Mouse (Mus musculus): ENCODE results near the gene Ly6g5c. TPM values are rescaled to one million over a fixed set of nuclear protein-coding genes. Genes with fewer than 3 reads are reported as not detected.

The Ly6g5c gene
- polyA plus RNA-seq, 1 experiment from 2014 or later = not detected

DNA sequence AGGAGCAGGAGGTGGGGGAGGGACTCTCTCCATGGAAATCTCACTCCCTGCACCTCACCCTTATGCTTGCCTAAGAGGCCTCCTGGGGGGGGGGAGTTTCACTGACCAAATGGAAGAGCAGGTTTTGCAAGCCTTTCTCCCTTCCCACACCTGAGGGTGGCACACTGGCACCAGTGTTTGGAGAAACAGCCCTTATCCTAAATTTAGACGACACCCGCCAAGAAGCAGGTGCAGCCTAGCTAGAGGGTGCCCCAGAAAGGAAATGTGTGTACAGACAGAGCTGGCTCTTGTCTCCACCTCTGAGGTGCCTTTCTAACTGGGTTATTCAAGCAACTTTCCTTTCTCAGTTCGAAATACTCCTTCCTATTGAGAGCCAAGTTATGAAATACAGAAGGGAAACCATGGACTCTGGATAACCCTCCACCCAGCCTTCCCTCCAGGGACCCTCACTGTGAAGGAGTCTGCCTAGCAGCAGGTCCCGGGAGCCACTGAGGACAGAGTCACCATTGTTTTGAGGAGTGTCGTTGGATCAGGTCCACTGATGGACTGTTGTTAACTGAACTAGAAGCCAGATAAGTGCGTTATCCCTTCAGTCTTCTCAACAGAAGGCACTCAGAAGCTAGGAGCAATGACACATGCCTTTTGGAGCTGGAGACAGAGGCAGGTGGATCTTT, 37.4 kb upstream of the Ly6g5c start:
- 38% methylated on average over 6 of the region's 6 CpGs for WGBS
- no peak overlapping the region for H3K4me2 ChIP-seq (replicated peaks; ENCODE audit: low read depth)

DNA sequence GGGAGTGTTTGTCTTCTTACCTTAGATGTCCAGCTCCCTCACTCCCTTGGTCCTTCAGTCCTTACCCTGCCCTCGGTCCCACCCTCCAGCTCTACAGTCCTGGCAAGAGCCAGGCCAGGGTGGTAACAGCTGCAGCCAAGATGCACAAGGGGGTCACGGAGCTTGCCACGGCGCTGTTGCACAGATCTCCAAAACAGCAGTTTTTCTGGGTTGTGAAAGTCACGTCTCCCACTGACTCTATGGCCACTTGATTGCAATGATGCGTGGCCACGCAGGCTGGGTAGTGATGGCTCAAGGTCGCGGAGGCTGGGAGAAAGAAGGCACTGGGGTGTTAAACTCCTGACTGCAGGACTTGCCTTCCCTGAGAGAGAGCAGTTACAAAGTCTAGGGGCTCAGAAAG, 36.6 kb upstream of the Ly6g5c start:
- Histone ChIP-seq H3K4me3 (ENCODE audit: low read depth, low read length) (no peak overlapping the region), H3K27me3 (replicated peaks; ENCODE audit: control insufficient read depth, insufficient read depth, low read length) (0 out of 2 replicates have a peak, but pooled peaks cover 7% of the 10 kb centered on the region), H3K9me3 (ENCODE audit: control insufficient read depth) (no peaks in the 10 kb centered on the region), H3K27ac (ENCODE audit: low read depth, low read length) (no peak overlapping the region), H3K9ac (ENCODE audit: low read depth, low read length) (no peak overlapping the region), H3K36me3 (ENCODE audit: control insufficient read depth, insufficient read depth) (no peaks in the 10 kb centered on the region), H3K4me2 (replicated peaks; ENCODE audit: low read depth) (no peak overlapping the region), H3K4me1 (replicated peaks; ENCODE audit: control insufficient read depth, insufficient read depth, low read length) (no peaks in the 10 kb centered on the region)
- no peak for ATAC-seq
- 75% methylated on average over 9 of the region's 9 CpGs for WGBS
- TF ChIP-seq CTCF (IDR thresholded peaks at IDR 0.05; ENCODE audit: low read depth) = no peak

More for the DNA sequence above, 37.4 kb upstream of the Ly6g5c start:
- Histone ChIP-seq H3K4me1 (replicated peaks; ENCODE audit: control insufficient read depth, insufficient read depth, low read length) (no peaks in the 10 kb centered on the region), H3K9me3 (ENCODE audit: control insufficient read depth) (no peaks in the 10 kb centered on the region), H3K9ac (ENCODE audit: low read depth, low read length) (no peak overlapping the region), H3K36me3 (ENCODE audit: control insufficient read depth, insufficient read depth) (no peaks in the 10 kb centered on the region), H3K27ac (ENCODE audit: low read depth, low read length) (no peak overlapping the region), H3K27me3 (replicated peaks; ENCODE audit: control insufficient read depth, insufficient read depth, low read length) (peaks cover 7% of the 10 kb centered on the region; the same call in 1 of the 2 replicates), H3K4me3 (ENCODE audit: low read depth, low read length) (no peak overlapping the region)
- ATAC-seq = no peak
- TF ChIP-seq CTCF (IDR thresholded peaks at IDR 0.05; ENCODE audit: low read depth) = no peak

DNA sequence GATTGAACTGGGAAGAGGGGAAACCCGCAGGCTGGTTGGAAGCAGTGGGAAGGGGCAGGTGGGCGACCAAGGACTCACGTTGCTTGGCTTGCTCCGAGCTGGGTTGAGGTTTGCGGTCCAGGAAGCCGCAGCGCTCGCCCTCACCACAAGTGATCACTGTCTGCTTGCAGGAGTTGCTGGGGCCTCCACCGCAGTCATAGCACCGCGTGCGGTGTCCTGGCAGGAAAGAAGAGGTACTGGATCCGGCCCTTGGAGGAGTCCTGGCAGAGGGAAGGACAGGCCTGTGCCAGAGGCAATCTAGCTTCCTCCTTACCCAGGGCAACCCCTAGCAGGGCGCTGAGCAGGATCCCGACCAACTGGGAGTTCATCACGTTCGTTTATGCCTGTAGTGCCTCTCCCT, 34.0 kb upstream of the Ly6g5c start:
- no peaks in the 10 kb centered on the region for H3K36me3 ChIP-seq (ENCODE audit: control insufficient read depth, insufficient read depth)
- H3K4me2 ChIP-seq (replicated peaks; ENCODE audit: low read depth) = peak overlapping the region; percentile 27
- H3K27ac ChIP-seq (ENCODE audit: low read depth, low read length) = no peak overlapping the region
- no peak for ATAC-seq
- H3K4me3 ChIP-seq (ENCODE audit: low read depth, low read length) = no peak overlapping the region
- no peaks in the 10 kb centered on the region for H3K27me3 ChIP-seq (replicated peaks; ENCODE audit: control insufficient read depth, insufficient read depth, low read length)
- TF ChIP-seq CTCF (IDR thresholded peaks at IDR 0.05; ENCODE audit: low read depth) = no peak
- WGBS = 29% methylated on average over 17 of the region's 17 CpGs
- H3K4me1 ChIP-seq (replicated peaks; ENCODE audit: control insufficient read depth, insufficient read depth, low read length) = peaks cover 9% of the 10 kb centered on the region; the same call in 1 of the 2 replicates
- H3K9me3 ChIP-seq (ENCODE audit: control insufficient read depth) = no peaks in the 10 kb centered on the region
- H3K9ac ChIP-seq (ENCODE audit: low read depth, low read length) = no peak overlapping the region

DNA sequence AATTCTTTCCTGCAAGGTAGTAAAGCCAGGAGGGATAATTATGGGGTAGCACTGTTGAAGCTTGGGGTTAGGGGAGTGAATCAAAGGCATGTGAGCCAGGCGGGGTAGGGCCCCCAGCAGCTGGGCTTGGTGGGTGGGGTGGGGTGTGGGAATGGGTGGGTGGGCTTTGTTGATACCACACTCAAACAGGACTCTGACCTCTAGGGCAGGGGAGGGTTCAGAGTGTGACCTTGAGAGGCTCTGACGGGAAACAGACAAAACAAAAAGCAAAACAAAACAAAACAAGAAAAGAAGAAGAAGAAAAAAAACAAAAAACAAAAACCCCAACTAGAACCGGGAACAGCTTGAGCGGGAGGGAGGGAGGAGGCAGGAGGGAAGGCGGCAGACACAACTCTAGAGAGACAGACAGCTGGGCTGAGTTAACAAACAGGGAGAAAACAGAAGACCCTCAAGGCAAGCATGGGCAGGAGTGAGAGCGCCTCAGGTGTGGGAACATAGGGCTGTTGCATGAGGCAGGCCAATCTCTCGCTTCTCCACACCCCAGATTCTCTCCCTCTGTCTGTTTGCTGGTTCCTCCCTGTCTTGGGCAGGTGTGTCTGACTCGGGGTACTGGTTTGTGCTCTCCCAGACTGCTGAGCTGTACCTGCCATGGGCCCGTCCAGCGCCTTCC, 31.4 kb upstream of the Ly6g5c start, which contains the start of gene Ly6g6e:
Gene Ly6g6e (plus strand): TSS at position 396 of the 670 bp plus-strand sequence.
- H3K36me3 ChIP-seq (ENCODE audit: control insufficient read depth, insufficient read depth) = no peaks in the 10 kb centered on the region
- peak within 1 kb of the TSS; percentile 22; the same call in 1 of the 2 replicates for H3K27ac ChIP-seq (ENCODE audit: low read depth, low read length)
- H3K27me3 ChIP-seq (replicated peaks; ENCODE audit: control insufficient read depth, insufficient read depth, low read length) = no peaks in the 10 kb centered on the region
- peaks cover 11% of the 10 kb centered on the region; the same call in 1 of the 2 replicates for H3K4me1 ChIP-seq (replicated peaks; ENCODE audit: control insufficient read depth, insufficient read depth, low read length)
- no peak for ATAC-seq
- WGBS = 21% methylated on average over 9 of the region's 10 CpGs
- H3K4me2 ChIP-seq (replicated peaks; ENCODE audit: low read depth) = peak within 1 kb of the TSS; percentile 61
- no peak for TF ChIP-seq CTCF (IDR thresholded peaks at IDR 0.05; ENCODE audit: low read depth)
- peak within 1 kb of the TSS; percentile 44 for H3K9ac ChIP-seq (ENCODE audit: low read depth, low read length)
- no peaks in the 10 kb centered on the region for H3K9me3 ChIP-seq (ENCODE audit: control insufficient read depth)
- H3K4me3 ChIP-seq (ENCODE audit: low read depth, low read length) = peak within 1 kb of the TSS; percentile 23

DNA sequence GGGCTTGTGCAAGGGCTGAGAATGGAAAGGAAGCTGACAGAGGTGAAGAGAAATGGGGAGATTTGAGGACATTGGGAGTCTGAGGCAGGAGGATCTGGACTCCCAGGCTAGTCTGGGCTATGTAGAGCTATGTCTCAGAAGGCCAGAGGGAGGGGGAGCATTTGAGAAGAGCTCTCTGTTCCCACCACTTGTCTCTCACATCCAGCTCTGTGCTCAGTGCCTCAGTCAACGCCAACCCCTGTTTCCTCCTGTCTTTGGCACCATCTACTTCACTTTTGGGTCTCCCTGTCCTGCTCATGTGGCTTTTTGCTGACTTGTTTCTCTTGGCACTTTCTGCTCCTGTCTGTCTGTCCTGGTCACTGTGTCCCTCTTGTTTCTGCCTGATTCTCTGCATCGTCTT, 30.8 kb upstream of the Ly6g5c start:
- H3K27me3 ChIP-seq (replicated peaks; ENCODE audit: control insufficient read depth, insufficient read depth, low read length) = no peaks in the 10 kb centered on the region
- peaks cover 11% of the 10 kb centered on the region; the same call in 1 of the 2 replicates for H3K4me1 ChIP-seq (replicated peaks; ENCODE audit: control insufficient read depth, insufficient read depth, low read length)
- H3K9me3 ChIP-seq (ENCODE audit: control insufficient read depth) = no peaks in the 10 kb centered on the region
- 25% methylated on average over 2 of the region's 2 CpGs for WGBS
- H3K4me3 ChIP-seq (ENCODE audit: low read depth, low read length) = peak overlapping the region; percentile 23
- ATAC-seq = no peak
- H3K36me3 ChIP-seq (ENCODE audit: control insufficient read depth, insufficient read depth) = no peaks in the 10 kb centered on the region
- peak overlapping the region; percentile 44 for H3K9ac ChIP-seq (ENCODE audit: low read depth, low read length)
- no peak for TF ChIP-seq CTCF (IDR thresholded peaks at IDR 0.05; ENCODE audit: low read depth)
- peak overlapping the region; percentile 61 for H3K4me2 ChIP-seq (replicated peaks; ENCODE audit: low read depth)
- peak overlapping the region; percentile 22; the same call in 1 of the 2 replicates for H3K27ac ChIP-seq (ENCODE audit: low read depth, low read length)

DNA sequence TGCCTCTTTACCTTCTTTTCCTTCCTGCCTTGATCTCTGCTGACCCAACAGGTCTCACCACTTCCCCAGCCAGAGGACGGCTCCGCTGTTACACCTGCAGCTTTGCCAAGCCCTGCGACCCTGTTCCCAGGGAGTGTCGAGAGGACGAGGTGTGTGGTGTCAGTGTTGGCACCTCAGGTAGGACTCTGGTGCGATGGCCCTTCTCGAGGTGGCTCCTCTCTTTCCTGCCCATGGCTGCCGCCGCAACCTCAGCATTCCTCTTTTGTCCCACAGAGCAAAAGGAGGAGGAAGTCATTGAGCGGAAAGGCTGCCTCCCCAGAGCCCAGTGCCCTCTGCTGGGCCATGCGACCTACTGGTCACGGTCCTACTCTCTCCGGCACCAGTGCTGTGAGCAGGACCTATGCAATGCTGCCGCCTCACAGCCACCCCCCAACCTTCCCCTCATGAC, 30.3 kb upstream of the Ly6g5c start, which contains the start of gene Ly6g6d:
Gene Ly6g6d (minus strand): TSS at position 280 of the 448 bp plus-strand sequence.
- H3K9ac ChIP-seq (ENCODE audit: low read depth, low read length) = peak within 1 kb of the TSS; percentile 44
- H3K27me3 ChIP-seq (replicated peaks; ENCODE audit: control insufficient read depth, insufficient read depth, low read length) = no peaks in the 10 kb centered on the region
- WGBS = 9% methylated on average over 14 of the region's 14 CpGs
- peak within 1 kb of the TSS; percentile 61 for H3K4me2 ChIP-seq (replicated peaks; ENCODE audit: low read depth)
- peak; percentile 39 for ATAC-seq
- no peaks in the 10 kb centered on the region for H3K36me3 ChIP-seq (ENCODE audit: control insufficient read depth, insufficient read depth)
- H3K4me1 ChIP-seq (replicated peaks; ENCODE audit: control insufficient read depth, insufficient read depth, low read length) = peaks cover 11% of the 10 kb centered on the region; the same call in 1 of the 2 replicates
- H3K9me3 ChIP-seq (ENCODE audit: control insufficient read depth) = no peaks in the 10 kb centered on the region
- peak; percentile 79 for TF ChIP-seq CTCF (IDR thresholded peaks at IDR 0.05; ENCODE audit: low read depth)
- H3K4me3 ChIP-seq (ENCODE audit: low read depth, low read length) = peak within 1 kb of the TSS; percentile 23
- H3K27ac ChIP-seq (ENCODE audit: low read depth, low read length) = peak within 1 kb of the TSS; percentile 22; the same call in 1 of the 2 replicates

Measured in intestine, postnatal 0 days (tissue).